Mouse (Mus musculus): ENCODE results near the gene Nsun2. TPM values are rescaled to one million over a fixed set of nuclear protein-coding genes. Genes with fewer than 3 reads are reported as not detected.

Nsun2 gene
- polyA plus RNA-seq, 1 experiment from 2014 or later: 82.0 TPM

GRCm38 (mm10) chr13:69507666-69508065 lies 25.9 kb upstream of the Nsun2 start:
- H3K27me3 ChIP-seq (ENCODE audit: insufficient read depth, low read length): no peaks in the 10 kb centered on the region
- ATAC-seq (replicated peaks; ENCODE audit: low FRiP score, low read depth): no peak
- TF ChIP-seq CTCF (IDR thresholded peaks at IDR 0.05; ENCODE audit: low read depth): no peak
- H3K4me3 ChIP-seq (replicated peaks; ENCODE audit: low read depth, low read length): no peak overlapping the region
- DNase-seq (ENCODE audit: low spot score): no peak
- no peaks in the 10 kb centered on the region for H3K9me3 ChIP-seq (replicated peaks; ENCODE audit: low read length)
- peaks cover 54% of the 10 kb centered on the region for H3K36me3 ChIP-seq (ENCODE audit: insufficient read depth, low read length)
- H3K4me2 ChIP-seq (ENCODE audit: low read length): no peak overlapping the region
- H3K27ac ChIP-seq: no peak overlapping the region
- WGBS: 93% methylated on average over 3 of the region's 3 CpGs
- no peak overlapping the region for H3K9ac ChIP-seq (ENCODE audit: low read depth, low read length)
- H3K4me1 ChIP-seq (replicated peaks; ENCODE audit: insufficient read depth, low read length): no peaks in the 10 kb centered on the region

GRCm38 (mm10) chr13:69509391-69510244 lies 23.9 kb upstream of the Nsun2 start:
- Histone ChIP-seq H3K27me3 (ENCODE audit: insufficient read depth, low read length) (no peaks in the 10 kb centered on the region), H3K4me2 (ENCODE audit: low read length) (no peak overlapping the region), H3K9ac (ENCODE audit: low read depth, low read length) (no peak overlapping the region), H3K4me1 (replicated peaks; ENCODE audit: insufficient read depth, low read length) (no peaks in the 10 kb centered on the region), H3K9me3 (replicated peaks; ENCODE audit: low read length) (no peaks in the 10 kb centered on the region), H3K27ac (no peak overlapping the region), H3K4me3 (replicated peaks; ENCODE audit: low read depth, low read length) (no peak overlapping the region), H3K36me3 (ENCODE audit: insufficient read depth, low read length) (peaks cover 42% of the 10 kb centered on the region)
- WGBS: 62% methylated on average over 9 of the region's 9 CpGs
- peak; percentile 82 for TF ChIP-seq CTCF (IDR thresholded peaks at IDR 0.05; ENCODE audit: low read depth)
- DNase-seq (ENCODE audit: low spot score) (peak; percentile 89), ATAC-seq (replicated peaks; ENCODE audit: low FRiP score, low read depth) (peak; percentile 57)

GRCm38 (mm10) chr13:69515091-69515490 lies 18.5 kb upstream of the Nsun2 start:
- Histone ChIP-seq H3K9me3 (replicated peaks; ENCODE audit: low read length) (no peaks in the 10 kb centered on the region), H3K4me3 (replicated peaks; ENCODE audit: low read depth, low read length) (no peak overlapping the region), H3K4me2 (ENCODE audit: low read length) (no peak overlapping the region), H3K27ac (no peak overlapping the region; the same call in 1 of the 2 replicates), H3K4me1 (replicated peaks; ENCODE audit: insufficient read depth, low read length) (peaks cover 8% of the 10 kb centered on the region; the same call in 1 of the 2 replicates), H3K27me3 (ENCODE audit: insufficient read depth, low read length) (no peaks in the 10 kb centered on the region), H3K36me3 (ENCODE audit: insufficient read depth, low read length) (peaks cover 13% of the 10 kb centered on the region), H3K9ac (ENCODE audit: low read depth, low read length) (no peak overlapping the region)
- no peak for TF ChIP-seq CTCF (IDR thresholded peaks at IDR 0.05; ENCODE audit: low read depth)
- WGBS: 79% methylated on average over 3 of the region's 3 CpGs
- ATAC-seq (replicated peaks; ENCODE audit: low FRiP score, low read depth) (no peak), DNase-seq (ENCODE audit: low spot score) (no peak)

GRCm38 (mm10) chr13:69517445-69517844 lies 16.1 kb upstream of the Nsun2 start:
- Histone ChIP-seq H3K4me3 (replicated peaks; ENCODE audit: low read depth, low read length) (no peak overlapping the region), H3K4me1 (replicated peaks; ENCODE audit: insufficient read depth, low read length) (peaks cover 8% of the 10 kb centered on the region; the same call in 1 of the 2 replicates), H3K9me3 (replicated peaks; ENCODE audit: low read length) (no peaks in the 10 kb centered on the region), H3K9ac (ENCODE audit: low read depth, low read length) (no peak overlapping the region), H3K27me3 (ENCODE audit: insufficient read depth, low read length) (no peaks in the 10 kb centered on the region), H3K4me2 (ENCODE audit: low read length) (no peak overlapping the region), H3K36me3 (ENCODE audit: insufficient read depth, low read length) (0 out of 2 replicates have a peak, but pooled peaks cover 5% of the 10 kb centered on the region), H3K27ac (no peak overlapping the region)
- TF ChIP-seq CTCF (IDR thresholded peaks at IDR 0.05; ENCODE audit: low read depth): no peak
- 72% methylated on average over 6 of the region's 6 CpGs for WGBS
- DNase-seq (ENCODE audit: low spot score) (no peak), ATAC-seq (replicated peaks; ENCODE audit: low FRiP score, low read depth) (0 out of 2 replicates have a peak, but pooled peaks have one; percentile 40)

GRCm38 (mm10) chr13:69519137-69519536 lies 14.4 kb upstream of the Nsun2 start:
- Histone ChIP-seq H3K4me1 (replicated peaks; ENCODE audit: insufficient read depth, low read length) (peaks cover 23% of the 10 kb centered on the region; the same call in 1 of the 2 replicates), H3K9me3 (replicated peaks; ENCODE audit: low read length) (no peaks in the 10 kb centered on the region), H3K27ac (no peak overlapping the region), H3K4me3 (replicated peaks; ENCODE audit: low read depth, low read length) (no peak overlapping the region), H3K27me3 (ENCODE audit: insufficient read depth, low read length) (no peaks in the 10 kb centered on the region), H3K36me3 (ENCODE audit: insufficient read depth, low read length) (no peaks in the 10 kb centered on the region), H3K9ac (ENCODE audit: low read depth, low read length) (no peak overlapping the region), H3K4me2 (ENCODE audit: low read length) (no peak overlapping the region)
- 73% methylated on average over 6 of the region's 6 CpGs for WGBS
- TF ChIP-seq CTCF (IDR thresholded peaks at IDR 0.05; ENCODE audit: low read depth): no peak
- ATAC-seq (replicated peaks; ENCODE audit: low FRiP score, low read depth) (no peak), DNase-seq (ENCODE audit: low spot score) (no peak)

- Histone ChIP-seq H3K4me3 (replicated peaks; ENCODE audit: low read depth, low read length) (no peak overlapping the region), H3K36me3 (ENCODE audit: insufficient read depth, low read length) (no peaks in the 10 kb centered on the region), H3K9ac (ENCODE audit: low read depth, low read length) (no peak overlapping the region), H3K4me2 (ENCODE audit: low read length) (no peak overlapping the region), H3K27ac (no peak overlapping the region), H3K27me3 (ENCODE audit: insufficient read depth, low read length) (no peaks in the 10 kb centered on the region), H3K9me3 (replicated peaks; ENCODE audit: low read length) (no peaks in the 10 kb centered on the region), H3K4me1 (replicated peaks; ENCODE audit: insufficient read depth, low read length) (peaks cover 46% of the 10 kb centered on the region; the same call in 1 of the 2 replicates)
- DNase-seq (ENCODE audit: low spot score) (no peak), ATAC-seq (replicated peaks; ENCODE audit: low FRiP score, low read depth) (no peak)
- no peak for TF ChIP-seq CTCF (IDR thresholded peaks at IDR 0.05; ENCODE audit: low read depth)
- 100% methylated on average over 1 of the region's 1 CpGs for WGBS
These were observed 11.3 kb upstream of the Nsun2 start for GRCm38 (mm10) chr13:69522161-69522791.
